Mouse (Mus musculus): ENCODE results near the gene Clec12b. TPM values are rescaled to one million over a fixed set of nuclear protein-coding genes. Genes with fewer than 3 reads are reported as not detected.

Clec12b gene
- not detected in 2 replicates for polyA plus RNA-seq (2012; rRNA removed)

GRCm38 (mm10) chr6:129385774-129386173 is at the start of gene Clec12b:
Gene Clec12b (minus strand): TSS chr6:129385874.

GRCm38 (mm10) chr6:129408562-129408961 is 22.9 kb upstream of the Clec12b start, which contains the start of gene Clec9a:
Gene Clec9a (plus strand): TSS chr6:129408862.

GRCm38 (mm10) chr6:129396997-129397396 is 11.3 kb upstream of the Clec12b start, which contains the start of gene Clec1b:
Gene Clec1b (plus strand): TSS chr6:129397297.

GRCm38 (mm10) chr6:129342391-129342790 is 43.3 kb downstream of the Clec12b start, which contains the start of gene Clec12a:
Gene Clec12a (plus strand): TSS chr6:129342691.

GRCm38 (mm10) chr6:129331610-129332009 is 54.1 kb downstream of the Clec12b start, which contains the start of gene 4922502D21Rik:
Gene 4922502D21Rik (minus strand): TSS chr6:129331796.

Other genes starting within 250 kb of the Clec12b start
- 6.4 and 6.8 TPM in 2 replicates for gene Clec2d, start 205.3 kb downstream of the Clec12b start, polyA plus RNA-seq (2012; rRNA removed)
- gene Cd69, start 110.4 kb downstream of the Clec12b start, polyA plus RNA-seq (2012; rRNA removed): not detected in 2 replicates
- not detected in 2 replicates for gene 4922502D21Rik, start 54.1 kb downstream of the Clec12b start, polyA plus RNA-seq (2012; rRNA removed)
- 0.22 and 0.23 TPM in 2 replicates for gene Clec12a, start 43.2 kb downstream of the Clec12b start, polyA plus RNA-seq (2012; rRNA removed)
- not detected in 2 replicates for gene Clec1b, start 11.4 kb upstream of the Clec12b start, polyA plus RNA-seq (2012; rRNA removed)
- 0.10 and 0.28 TPM in 2 replicates for gene Clec9a, start 23.0 kb upstream of the Clec12b start, polyA plus RNA-seq (2012; rRNA removed)
- gene Clec1a, start 66.1 kb upstream of the Clec12b start, polyA plus RNA-seq (2012; rRNA removed): 0.15 and 0.60 TPM in 2 replicates
- not detected in 2 replicates for gene Olr1, start 121.3 kb upstream of the Clec12b start, polyA plus RNA-seq (2012; rRNA removed)
- not detected in 2 replicates for gene Tmem52b, start 126.7 kb upstream of the Clec12b start, polyA plus RNA-seq (2012; rRNA removed)
- 32.0 and 33.7 TPM in 2 replicates for gene Gabarapl1, start 147.3 kb upstream of the Clec12b start, polyA plus RNA-seq (2012; rRNA removed)
- gene Klre1, start 192.0 kb upstream of the Clec12b start, polyA plus RNA-seq (2012; rRNA removed): not detected in 2 replicates
- gene Klrd1, start 205.9 kb upstream of the Clec12b start, polyA plus RNA-seq (2012; rRNA removed): not detected in 2 replicates
- not detected in 2 replicates for gene Klrk1, start 238.0 kb upstream of the Clec12b start, polyA plus RNA-seq (2012; rRNA removed)